Mouse (Mus musculus): ENCODE measurements around the gene Plxnd1. TPM values are rescaled to one million over a fixed set of nuclear protein-coding genes. Genes with fewer than 3 reads are reported as not detected.

The Plxnd1 gene
- polyA plus RNA-seq, 1 experiment = 66.1 TPM

DNA sequence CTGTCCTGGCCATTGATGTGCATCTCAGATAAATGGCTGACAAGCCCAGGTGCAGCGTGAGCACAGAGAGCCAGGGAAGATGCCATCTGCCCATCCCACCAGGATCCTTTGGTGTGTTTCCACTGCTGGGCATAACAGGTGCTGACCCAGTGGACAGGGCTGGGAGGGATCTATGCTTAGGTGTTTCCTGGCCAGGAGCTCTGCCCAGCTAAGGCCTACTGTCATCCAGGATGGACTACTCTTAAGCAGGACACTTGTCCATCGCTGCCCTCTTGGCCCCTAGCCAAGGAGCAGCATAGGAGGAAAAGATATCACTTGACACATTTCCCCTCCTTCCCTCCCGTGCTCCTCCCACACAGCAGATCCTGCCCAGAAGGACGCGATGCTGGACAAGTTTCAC is 78.2 kb downstream of the Plxnd1 start:
- DNase-seq (ENCODE audit: low read depth in 1 of 2, low spot score in 2 of 2) = no peak
- WGBS = 88% methylated on average over 5 of the region's 5 CpGs
- no peak for TF ChIP-seq POLR2A (IDR thresholded peaks at IDR 0.05; ENCODE audit: low read depth, low read length)
- no peak for TF ChIP-seq CTCF (IDR thresholded peaks at IDR 0.05; ENCODE audit: extremely low read depth, insufficient read depth, insufficient read length, insufficient replicate concordance)
- Histone ChIP-seq H3K36me3 (ENCODE audit: control insufficient read depth, insufficient read depth, low read length) (no peaks in the 10 kb centered on the region), H3K4me1 (ENCODE audit: control insufficient read depth, insufficient read depth, insufficient read length) (no peaks in the 10 kb centered on the region; the same call in 1 of the 2 replicates), H3K4me3 (ENCODE audit: extremely low read depth, insufficient read depth, insufficient read length) (no peak overlapping the region), H3K27ac (ENCODE audit: insufficient read depth, low read length) (no peak overlapping the region), H3K27me3 (ENCODE audit: control insufficient read depth, insufficient read depth, low read length) (no peaks in the 10 kb centered on the region)

DNA sequence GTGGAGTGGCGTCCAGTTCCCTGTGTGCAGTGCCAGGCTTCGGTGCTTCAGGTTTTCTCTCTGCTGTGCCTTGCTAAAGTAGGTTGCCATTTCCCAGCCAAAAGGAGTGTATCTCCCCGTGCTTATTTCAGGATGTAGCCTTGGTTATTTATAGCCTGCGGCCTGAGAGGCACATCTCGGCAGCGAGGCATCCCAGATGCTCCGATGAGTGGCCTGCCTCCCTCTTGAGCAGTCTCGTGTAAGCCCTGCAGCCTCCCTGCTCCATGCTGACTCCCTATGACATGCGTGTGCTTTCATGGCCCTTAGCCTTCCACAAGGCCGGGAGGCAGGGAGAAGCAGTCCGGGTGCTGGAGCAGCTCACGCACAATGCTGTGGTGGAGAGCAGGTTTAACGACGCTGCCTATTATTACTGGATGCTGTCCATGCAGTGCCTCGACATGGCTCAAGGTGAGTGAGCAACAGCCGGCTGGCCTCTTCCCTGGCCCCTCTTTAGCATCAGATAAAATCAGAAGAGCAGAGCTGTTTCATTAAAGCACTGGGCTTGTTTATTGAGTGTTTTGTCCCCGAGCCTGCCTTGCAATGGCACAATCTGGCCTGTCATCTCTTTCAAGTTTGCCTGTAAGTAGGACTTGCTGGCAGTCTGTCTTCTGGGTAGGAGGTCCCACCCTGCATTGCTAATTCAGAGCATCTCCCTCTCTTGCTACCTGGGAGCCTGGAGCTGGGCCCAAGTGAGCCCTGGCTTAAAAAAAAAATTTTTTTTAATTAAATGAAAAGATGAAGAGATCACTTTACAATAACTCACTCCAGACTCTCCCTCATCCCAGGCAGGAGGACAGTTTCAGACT is 79.0 kb downstream of the Plxnd1 start:
- H3K4me1 ChIP-seq (ENCODE audit: control insufficient read depth, insufficient read depth, insufficient read length) = peaks cover 1% of the 10 kb centered on the region; the same call in 1 of the 2 replicates
- no peak for DNase-seq (ENCODE audit: low read depth in 1 of 2, low spot score in 2 of 2)
- H3K27ac ChIP-seq (ENCODE audit: insufficient read depth, low read length) = no peak overlapping the region
- no peaks in the 10 kb centered on the region for H3K27me3 ChIP-seq (ENCODE audit: control insufficient read depth, insufficient read depth, low read length)
- 83% methylated on average over 17 of the region's 17 CpGs for WGBS
- TF ChIP-seq CTCF (IDR thresholded peaks at IDR 0.05; ENCODE audit: extremely low read depth, insufficient read depth, insufficient read length, insufficient replicate concordance) (no peak), POLR2A (IDR thresholded peaks at IDR 0.05; ENCODE audit: low read depth, low read length) (no peak)
- H3K36me3 ChIP-seq (ENCODE audit: control insufficient read depth, insufficient read depth, low read length) = no peaks in the 10 kb centered on the region
- H3K4me3 ChIP-seq (ENCODE audit: extremely low read depth, insufficient read depth, insufficient read length) = no peak overlapping the region

DNA sequence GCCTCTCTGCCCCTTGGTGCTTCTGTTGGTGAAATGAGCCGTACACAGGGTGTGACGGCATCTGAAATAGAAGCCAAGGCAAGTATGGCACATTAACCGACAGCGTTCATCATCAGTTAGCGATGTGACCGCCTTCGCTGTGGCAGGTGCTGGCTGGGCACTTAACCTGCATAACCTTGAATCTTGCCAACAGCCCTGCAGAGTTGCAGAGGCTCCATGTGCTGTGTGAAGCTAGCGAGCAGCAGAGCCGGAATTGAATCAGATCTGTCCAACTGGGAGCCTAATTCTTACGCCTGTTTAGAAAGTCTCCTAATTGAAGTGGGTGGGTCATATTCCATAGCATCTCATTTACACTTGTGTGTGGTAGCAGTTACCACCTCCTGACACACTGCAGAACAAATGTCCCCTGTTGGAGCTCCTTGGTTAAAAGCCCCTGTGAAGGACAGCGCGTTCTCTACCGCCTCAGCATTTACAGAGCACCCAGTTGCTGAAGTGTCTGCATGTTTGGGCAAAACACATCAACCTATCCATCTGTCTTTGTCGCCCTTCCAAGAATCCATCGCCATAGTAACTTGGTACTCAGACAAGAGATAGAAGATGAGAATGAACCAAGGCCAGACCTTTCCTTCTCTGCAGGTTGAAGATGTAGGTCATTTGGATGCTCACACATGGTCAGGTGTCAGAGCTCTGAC is 80.1 kb downstream of the Plxnd1 start:
- 96% methylated on average over 15 of the region's 15 CpGs for WGBS
- H3K4me3 ChIP-seq (ENCODE audit: extremely low read depth, insufficient read depth, insufficient read length) = no peak overlapping the region
- no peak for DNase-seq (ENCODE audit: low read depth in 1 of 2, low spot score in 2 of 2)
- H3K4me1 ChIP-seq (ENCODE audit: control insufficient read depth, insufficient read depth, insufficient read length) = peaks cover 5% of the 10 kb centered on the region; the same call in 1 of the 2 replicates
- H3K27me3 ChIP-seq (ENCODE audit: control insufficient read depth, insufficient read depth, low read length) = no peaks in the 10 kb centered on the region
- no peaks in the 10 kb centered on the region for H3K36me3 ChIP-seq (ENCODE audit: control insufficient read depth, insufficient read depth, low read length)
- no peak for TF ChIP-seq CTCF (IDR thresholded peaks at IDR 0.05; ENCODE audit: extremely low read depth, insufficient read depth, insufficient read length, insufficient replicate concordance)
- no peak for TF ChIP-seq POLR2A (IDR thresholded peaks at IDR 0.05; ENCODE audit: low read depth, low read length)
- H3K27ac ChIP-seq (ENCODE audit: insufficient read depth, low read length) = no peak overlapping the region

DNA sequence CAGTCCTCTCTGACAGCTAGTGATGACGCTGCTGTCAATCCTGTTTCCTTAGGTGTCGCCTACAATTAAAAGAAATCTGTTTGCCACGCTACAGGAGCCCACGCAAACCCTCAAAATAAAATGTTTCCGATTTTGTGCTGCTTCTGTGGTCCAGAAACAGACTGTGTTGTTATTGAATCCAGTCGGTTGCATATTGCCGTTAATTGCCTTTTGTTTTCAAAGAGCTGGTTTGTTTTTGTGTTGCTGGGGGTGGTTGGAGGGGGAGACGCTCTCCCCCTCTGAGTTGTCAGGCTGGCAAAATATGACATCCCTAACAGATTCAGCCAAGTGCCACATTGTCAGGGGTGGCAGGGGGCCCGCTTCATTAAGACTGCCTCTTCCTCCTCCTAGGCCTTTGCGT is 81.3 kb downstream of the Plxnd1 start:
- no peak overlapping the region for H3K27ac ChIP-seq (ENCODE audit: insufficient read depth, low read length)
- peaks cover 13% of the 10 kb centered on the region; the same call in 1 of the 2 replicates for H3K4me1 ChIP-seq (ENCODE audit: control insufficient read depth, insufficient read depth, insufficient read length)
- no peaks in the 10 kb centered on the region for H3K36me3 ChIP-seq (ENCODE audit: control insufficient read depth, insufficient read depth, low read length)
- no peak overlapping the region for H3K4me3 ChIP-seq (ENCODE audit: extremely low read depth, insufficient read depth, insufficient read length)
- TF ChIP-seq POLR2A (IDR thresholded peaks at IDR 0.05; ENCODE audit: low read depth, low read length) = no peak
- no peak for TF ChIP-seq CTCF (IDR thresholded peaks at IDR 0.05; ENCODE audit: extremely low read depth, insufficient read depth, insufficient read length, insufficient replicate concordance)
- no peaks in the 10 kb centered on the region for H3K27me3 ChIP-seq (ENCODE audit: control insufficient read depth, insufficient read depth, low read length)
- 92% methylated on average over 10 of the region's 10 CpGs for WGBS
- no peak for DNase-seq (ENCODE audit: low read depth in 1 of 2, low spot score in 2 of 2)

DNA sequence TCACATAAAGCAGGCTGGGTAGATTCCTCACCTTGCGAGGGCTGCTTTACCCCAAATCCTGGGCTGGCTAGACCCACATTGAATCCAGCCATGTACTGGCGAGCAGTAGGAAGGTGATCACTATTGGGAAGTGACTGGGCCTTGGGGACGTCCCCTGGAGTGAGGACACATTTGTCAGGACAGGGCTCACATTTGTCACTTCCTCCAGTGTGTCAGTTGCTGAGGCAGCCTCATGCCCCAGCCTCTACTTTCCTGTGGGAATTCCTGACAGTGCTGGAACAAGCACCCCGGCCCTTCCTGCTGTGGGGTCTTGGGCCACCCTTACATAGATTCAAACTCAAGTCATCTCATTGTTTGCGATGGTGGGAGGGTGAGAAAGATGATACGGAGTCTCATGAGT is 83.0 kb downstream of the Plxnd1 start:
- DNase-seq (ENCODE audit: low read depth in 1 of 2, low spot score in 2 of 2) = no peak
- no peak overlapping the region for H3K27ac ChIP-seq (ENCODE audit: insufficient read depth, low read length)
- no peak for TF ChIP-seq POLR2A (IDR thresholded peaks at IDR 0.05; ENCODE audit: low read depth, low read length)
- no peak for TF ChIP-seq CTCF (IDR thresholded peaks at IDR 0.05; ENCODE audit: extremely low read depth, insufficient read depth, insufficient read length, insufficient replicate concordance)
- WGBS = 83% methylated on average over 6 of the region's 6 CpGs
- no peak overlapping the region for H3K4me3 ChIP-seq (ENCODE audit: extremely low read depth, insufficient read depth, insufficient read length)
- H3K27me3 ChIP-seq (ENCODE audit: control insufficient read depth, insufficient read depth, low read length) = no peaks in the 10 kb centered on the region
- no peaks in the 10 kb centered on the region for H3K36me3 ChIP-seq (ENCODE audit: control insufficient read depth, insufficient read depth, low read length)
- H3K4me1 ChIP-seq (ENCODE audit: control insufficient read depth, insufficient read depth, insufficient read length) = peaks cover 21% of the 10 kb centered on the region; the same call in 1 of the 2 replicates

DNA sequence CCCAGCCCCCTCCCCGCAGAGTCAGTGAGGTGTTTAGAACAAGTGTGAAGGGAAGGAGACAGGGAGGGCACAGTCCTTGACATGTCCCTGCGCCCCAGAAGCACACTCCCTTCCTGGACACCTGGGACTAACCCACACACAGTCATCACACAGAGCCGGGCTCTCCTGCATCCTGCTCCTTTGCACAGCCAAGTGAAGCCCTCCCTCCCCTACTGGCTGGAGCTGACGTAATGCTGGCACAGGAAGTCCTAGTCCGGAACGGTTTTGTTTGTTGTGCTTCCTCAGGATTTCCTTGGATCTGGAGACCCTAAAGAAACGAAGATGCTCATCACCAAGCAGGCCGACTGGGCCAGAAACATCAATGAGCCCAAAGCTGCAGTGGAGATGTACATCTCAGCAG is 84.9 kb downstream of the Plxnd1 start:
- H3K36me3 ChIP-seq (ENCODE audit: control insufficient read depth, insufficient read depth, low read length) = no peaks in the 10 kb centered on the region
- no peak overlapping the region for H3K4me3 ChIP-seq (ENCODE audit: extremely low read depth, insufficient read depth, insufficient read length)
- 24% methylated on average over 8 of the region's 8 CpGs for WGBS
- DNase-seq (ENCODE audit: low read depth in 1 of 2, low spot score in 2 of 2) = no peak
- TF ChIP-seq POLR2A (IDR thresholded peaks at IDR 0.05; ENCODE audit: low read depth, low read length) (no peak), CTCF (IDR thresholded peaks at IDR 0.05; ENCODE audit: extremely low read depth, insufficient read depth, insufficient read length, insufficient replicate concordance) (no peak)
- H3K27me3 ChIP-seq (ENCODE audit: control insufficient read depth, insufficient read depth, low read length) = no peaks in the 10 kb centered on the region
- peaks cover 26% of the 10 kb centered on the region; the same call in 1 of the 2 replicates for H3K4me1 ChIP-seq (ENCODE audit: control insufficient read depth, insufficient read depth, insufficient read length)
- H3K27ac ChIP-seq (ENCODE audit: insufficient read depth, low read length) = peak overlapping the region; percentile 3; the same call in 1 of the 2 replicates
